Mouse (Mus musculus): ENCODE data around the gene Klk15. TPM values are rescaled to one million over a fixed set of nuclear protein-coding genes. Genes with fewer than 3 reads are reported as not detected.

The Klk15 gene
- polyA plus RNA-seq, 1 experiment from 2014 or later: not detected

Other genes with a start within 250 kb of the Klk15 start
- gene Klk14, start 243.3 kb upstream of the Klk15 start, polyA plus RNA-seq (2015; fragmentation: Nextera tagmentation; extraction: Ambion mirVana): not detected in 2 replicates
- 0.13 and 0.21 TPM in 2 replicates for gene Klk13, start 221.2 kb upstream of the Klk15 start, polyA plus RNA-seq (2015; fragmentation: Nextera tagmentation; extraction: Ambion mirVana)
- gene Klk12, start 164.8 kb upstream of the Klk15 start, polyA plus RNA-seq (2015; fragmentation: Nextera tagmentation; extraction: Ambion mirVana): not detected in 2 replicates
- gene Klk11, start 159.1 kb upstream of the Klk15 start, polyA plus RNA-seq (2015; fragmentation: Nextera tagmentation; extraction: Ambion mirVana): 0.17 TPM in 1 of 2 replicates, not detected in the other
- 0.12 and 0.17 TPM in 2 replicates for gene Klk10, start 152.7 kb upstream of the Klk15 start, polyA plus RNA-seq (2015; fragmentation: Nextera tagmentation; extraction: Ambion mirVana)
- gene Klk9, start 141.8 kb upstream of the Klk15 start, polyA plus RNA-seq (2015; fragmentation: Nextera tagmentation; extraction: Ambion mirVana): 0.12 and 0.27 TPM in 2 replicates
- 7.3 and 10.0 TPM in 2 replicates for gene Klk8, start 136.2 kb upstream of the Klk15 start, polyA plus RNA-seq (2015; fragmentation: Nextera tagmentation; extraction: Ambion mirVana)
- gene Klk7, start 122.4 kb upstream of the Klk15 start, polyA plus RNA-seq (2015; fragmentation: Nextera tagmentation; extraction: Ambion mirVana): not detected in 2 replicates
- not detected in 2 replicates for gene Klk6, start 109.2 kb upstream of the Klk15 start, polyA plus RNA-seq (2015; fragmentation: Nextera tagmentation; extraction: Ambion mirVana)
- not detected in 2 replicates for gene Klk5, start 91.8 kb upstream of the Klk15 start, polyA plus RNA-seq (2015; fragmentation: Nextera tagmentation; extraction: Ambion mirVana)
- 0.18 TPM in 1 of 2 replicates, not detected in the other for gene Klk4, start 52.6 kb upstream of the Klk15 start, polyA plus RNA-seq (2015; fragmentation: Nextera tagmentation; extraction: Ambion mirVana)
- gene Klk1b8, start 16.9 kb downstream of the Klk15 start, polyA plus RNA-seq (2015; fragmentation: Nextera tagmentation; extraction: Ambion mirVana): not detected in 2 replicates
- not detected in 2 replicates for gene Klk1b1, start 33.0 kb downstream of the Klk15 start, polyA plus RNA-seq (2015; fragmentation: Nextera tagmentation; extraction: Ambion mirVana)
- gene Klk1b9, start 42.3 kb downstream of the Klk15 start, polyA plus RNA-seq (2015; fragmentation: Nextera tagmentation; extraction: Ambion mirVana): not detected in 2 replicates
- gene Klk1b11, start 62.1 kb downstream of the Klk15 start, polyA plus RNA-seq (2015; fragmentation: Nextera tagmentation; extraction: Ambion mirVana): not detected in 2 replicates
- not detected in 2 replicates for gene Klk1b26, start 78.4 kb downstream of the Klk15 start, polyA plus RNA-seq (2015; fragmentation: Nextera tagmentation; extraction: Ambion mirVana)
- gene Klk1b27, start 118.5 kb downstream of the Klk15 start, polyA plus RNA-seq (2015; fragmentation: Nextera tagmentation; extraction: Ambion mirVana): not detected in 2 replicates
- gene Klk1b21, start 168.6 kb downstream of the Klk15 start, polyA plus RNA-seq (2015; fragmentation: Nextera tagmentation; extraction: Ambion mirVana): not detected in 2 replicates
- not detected in 2 replicates for gene Klk1b22, start 178.9 kb downstream of the Klk15 start, polyA plus RNA-seq (2015; fragmentation: Nextera tagmentation; extraction: Ambion mirVana)
- not detected in 2 replicates for gene Klk1b16, start 203.0 kb downstream of the Klk15 start, polyA plus RNA-seq (2015; fragmentation: Nextera tagmentation; extraction: Ambion mirVana)

Measured in midbrain, embryonic 15.5 days (tissue).